Mouse (Mus musculus): ENCODE measurements at regions not wholly inside any gene's neighbourhood (a gene's known extent, or its start where the extent isn't known, plus 50 kb on each side); places are given as distances from the start of the nearest gene placed in this dataset.

- TF ChIP-seq CTCF (IDR thresholded peaks at IDR 0.05; ENCODE audit: low read depth, low read length) (no peak), POLR2A (IDR thresholded peaks at IDR 0.05; ENCODE audit: borderline replicate concordance, low read depth, low read length) (no peak)
Observed at GRCm38 (mm10) chr1:189127367-189127766, 119.7 kb upstream of the Kctd3 start.

Measured in bone marrow macrophage, adult 2 months (primary cell).